Mouse (Mus musculus) megakaryocyte, adult 5-6 weeks (primary cell): ENCODE results near the gene Ggnbp2. TPM values are rescaled to one million over a fixed set of nuclear protein-coding genes. Genes with fewer than 3 reads are reported as not detected.
A peak's percentile ranks its signal among the peaks of the same experiment; 100 is the strongest.
"Not testable (repeated sequence)": the region's sequence is repeated elsewhere in the genome, so short reads cannot be mapped to it uniquely, and the experiment has no call there.

ENCODE experiments used
- ATAC-seq: 2 replicates; pipeline ENCODE4 v1.8.0; 2016; ENCODE audit warnings: mild to moderate bottlenecking, inconsistent platforms; ENCODE audit not compliant: poor library complexity, severe bottlenecking
- total RNA-seq, 2 experiments: library from RNA; stranded (forward) in 1 of 2; stranded (reverse) in 1 of 2; fragments of 153-499, 151-499 nt in 1 of 2; fragments of 221-1000, 200-1000 nt in 1 of 2; gene quantifications; 2 replicates each; pipeline versions ENCODE4 v1.2.3 to v1.2.4; 2015 to 2017

Ggnbp2 gene
- total RNA-seq, 2 experiments from 2014 or later, result 129 to 164 TPM

DNA sequence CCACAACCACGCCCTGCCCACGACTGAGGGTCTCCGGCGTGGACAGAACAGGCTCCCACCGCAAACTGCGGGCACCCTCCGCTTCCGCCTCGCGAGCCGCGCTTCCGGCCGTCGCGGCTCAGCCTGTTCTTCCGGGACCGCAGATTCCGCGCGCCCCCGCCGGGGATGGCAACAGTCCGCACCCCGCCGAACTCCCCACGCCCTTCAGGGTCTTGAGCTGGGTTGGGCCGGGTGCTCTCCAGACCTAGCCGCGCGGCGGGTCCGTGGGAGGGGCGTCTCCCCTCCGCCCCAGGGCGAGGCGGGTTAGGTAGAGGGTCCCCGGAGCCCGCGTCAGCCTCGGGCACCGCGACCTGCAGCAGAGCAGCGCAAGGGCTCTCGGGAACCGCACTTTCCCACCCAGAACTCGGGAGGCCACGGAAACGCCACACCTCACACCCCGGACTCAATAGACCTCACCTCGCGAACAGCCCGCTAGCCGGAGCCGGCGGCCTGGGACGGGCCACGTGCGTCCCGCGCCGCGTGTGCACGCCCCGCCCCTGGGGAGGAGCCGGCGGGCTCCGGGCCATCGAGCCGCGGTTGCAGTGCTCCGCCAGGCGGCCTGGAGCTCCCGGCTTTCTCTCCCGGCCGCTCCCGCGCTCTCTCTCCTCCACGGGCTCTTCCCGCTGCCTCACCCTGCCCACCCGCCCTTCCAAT lies 9.3 kb upstream of the Ggnbp2 start, which contains the start of the genes Myo19 and Pigw:
Gene Myo19 (plus strand): TSS at position 377 of the 693 bp plus-strand sequence.
Gene Pigw (minus strand): TSS at position 514 of the 693 bp plus-strand sequence.
- ATAC-seq, result peak; percentile 93

DNA sequence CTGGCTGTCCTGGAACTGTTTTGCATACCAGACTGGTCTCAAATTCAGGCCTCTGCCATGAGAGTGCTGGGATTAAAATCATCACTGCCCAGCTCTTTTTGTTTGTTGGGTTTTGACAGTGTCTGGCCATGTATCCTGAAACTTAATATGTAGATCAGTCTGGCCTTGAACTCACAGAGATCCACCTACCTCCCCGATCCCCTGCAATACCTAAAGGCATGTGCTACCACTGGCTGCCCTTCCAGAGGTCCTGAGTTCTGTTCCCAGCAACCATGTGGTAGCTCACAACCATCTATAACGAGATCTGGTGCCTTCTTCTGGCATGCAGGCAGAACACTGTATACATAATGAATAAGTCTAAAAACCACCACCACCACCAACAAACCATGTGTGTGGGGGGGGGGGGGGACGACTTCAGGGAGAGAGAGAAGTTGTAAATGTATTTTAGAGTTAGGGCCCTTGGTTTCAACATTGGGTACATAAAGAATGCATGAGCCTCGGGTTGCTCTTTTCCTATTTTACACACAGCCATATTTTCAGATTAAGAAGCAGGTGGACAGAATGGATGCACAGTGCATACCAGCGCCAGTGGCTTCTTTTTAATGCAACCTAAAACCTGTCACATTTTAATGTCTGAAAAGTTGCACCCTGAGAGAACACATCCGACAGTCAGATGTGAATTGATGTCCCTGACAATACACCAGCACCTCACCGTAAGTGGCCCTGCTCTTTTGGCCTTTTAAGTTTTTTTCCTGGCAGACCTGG lies 8.6 kb upstream of the Ggnbp2 start:
- no peak for ATAC-seq

DNA sequence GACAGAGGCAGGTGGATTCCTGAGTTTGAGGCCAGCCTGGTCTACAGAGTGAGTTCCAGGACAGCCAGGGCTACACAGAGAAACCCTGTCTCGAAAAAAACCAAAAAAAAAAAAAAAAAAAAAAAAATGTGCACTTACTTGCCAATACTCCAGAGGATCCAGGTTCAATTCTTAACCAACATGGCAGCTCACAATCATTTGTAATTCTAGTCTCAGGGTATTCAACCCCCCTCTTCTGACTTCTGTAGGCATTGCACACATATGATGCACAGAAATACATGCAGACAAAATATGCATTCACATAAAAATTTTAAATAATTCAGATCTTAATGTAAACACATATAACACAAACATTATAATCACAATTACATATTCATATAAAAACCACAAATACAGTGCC lies 5.4 kb upstream of the Ggnbp2 start:
- ATAC-seq, result not testable (repeated sequence)

DNA sequence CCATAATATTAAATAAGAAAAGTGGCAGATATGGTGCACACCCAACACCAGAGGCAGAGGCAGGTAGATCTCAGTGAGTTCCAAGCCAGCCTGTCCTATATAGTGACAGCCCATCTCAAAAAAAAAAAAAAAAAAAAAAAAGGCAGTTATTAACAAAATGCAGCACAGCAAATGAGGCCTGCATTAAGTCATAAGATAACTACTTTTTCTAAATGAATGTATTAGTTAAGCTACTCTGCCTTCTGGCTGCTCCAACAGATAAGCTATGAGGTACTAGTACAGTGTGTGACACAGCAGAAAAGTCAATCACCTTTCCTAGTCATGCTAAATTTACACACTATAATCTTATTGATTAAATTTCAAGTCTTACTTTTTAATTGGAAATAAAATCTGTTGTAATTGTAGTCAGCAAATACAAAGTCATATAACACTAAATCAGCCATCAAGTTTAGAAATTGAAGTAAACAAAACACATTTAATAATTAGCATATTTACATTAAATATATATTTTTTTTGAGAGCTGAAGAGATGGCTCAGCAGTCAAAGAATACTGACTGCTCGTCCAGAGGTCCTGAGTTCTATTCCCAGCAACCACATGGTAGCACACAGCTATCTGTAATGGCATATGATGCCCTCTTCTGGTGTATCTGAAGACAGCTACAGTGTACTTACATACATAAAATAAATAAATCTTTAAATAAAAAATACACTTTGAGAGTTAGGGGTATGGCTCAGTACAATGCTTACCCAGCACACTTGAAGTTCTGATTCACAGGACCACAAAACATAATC lies 2.6 kb upstream of the Ggnbp2 start:
- no peak for ATAC-seq

DNA sequence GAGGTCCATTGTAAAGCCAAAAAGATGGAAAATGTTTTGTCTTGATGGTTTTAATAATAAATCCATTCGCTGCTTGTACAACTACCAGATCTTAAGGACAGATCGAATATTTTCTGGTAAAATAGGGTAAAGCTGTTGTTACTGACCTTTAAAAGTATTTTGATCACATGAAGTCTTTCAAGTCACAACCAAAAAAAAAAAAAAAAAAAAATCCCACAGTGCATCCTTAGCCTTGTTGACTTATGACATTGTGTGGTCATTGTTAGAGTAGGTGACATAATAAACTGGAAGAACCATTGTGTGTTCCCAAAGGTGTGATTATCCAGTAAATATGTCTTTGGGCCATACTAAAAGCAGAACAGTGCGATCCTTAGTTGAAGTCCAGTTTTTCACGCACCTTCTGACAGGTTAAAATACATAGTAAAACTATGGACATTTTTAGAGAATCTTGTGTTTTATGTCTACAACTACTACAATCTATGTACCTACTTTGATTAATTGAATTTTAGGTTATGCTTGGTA lies 992 bp upstream of the Ggnbp2 start:
- ATAC-seq, result no peak

DNA sequence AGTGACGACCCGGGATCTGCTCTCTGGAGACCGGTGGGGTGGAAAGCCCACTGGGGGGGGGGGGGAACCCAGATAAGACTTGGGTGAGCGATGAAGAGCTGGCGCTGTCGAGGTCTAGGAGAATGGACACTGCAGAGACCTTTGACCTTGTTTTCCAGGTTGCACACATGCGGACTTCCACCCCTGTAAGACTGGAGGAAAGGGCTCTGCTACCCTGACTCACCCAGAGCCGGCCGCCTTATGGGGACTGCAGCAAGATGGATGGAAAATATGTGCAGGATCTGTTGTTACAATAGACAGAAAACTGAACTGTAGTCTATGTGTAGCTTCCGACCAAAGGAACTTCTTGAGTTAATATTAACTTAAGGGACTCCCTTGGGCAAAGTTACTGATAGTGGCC lies 429 bp upstream of the Ggnbp2 start:
- no peak for ATAC-seq

DNA sequence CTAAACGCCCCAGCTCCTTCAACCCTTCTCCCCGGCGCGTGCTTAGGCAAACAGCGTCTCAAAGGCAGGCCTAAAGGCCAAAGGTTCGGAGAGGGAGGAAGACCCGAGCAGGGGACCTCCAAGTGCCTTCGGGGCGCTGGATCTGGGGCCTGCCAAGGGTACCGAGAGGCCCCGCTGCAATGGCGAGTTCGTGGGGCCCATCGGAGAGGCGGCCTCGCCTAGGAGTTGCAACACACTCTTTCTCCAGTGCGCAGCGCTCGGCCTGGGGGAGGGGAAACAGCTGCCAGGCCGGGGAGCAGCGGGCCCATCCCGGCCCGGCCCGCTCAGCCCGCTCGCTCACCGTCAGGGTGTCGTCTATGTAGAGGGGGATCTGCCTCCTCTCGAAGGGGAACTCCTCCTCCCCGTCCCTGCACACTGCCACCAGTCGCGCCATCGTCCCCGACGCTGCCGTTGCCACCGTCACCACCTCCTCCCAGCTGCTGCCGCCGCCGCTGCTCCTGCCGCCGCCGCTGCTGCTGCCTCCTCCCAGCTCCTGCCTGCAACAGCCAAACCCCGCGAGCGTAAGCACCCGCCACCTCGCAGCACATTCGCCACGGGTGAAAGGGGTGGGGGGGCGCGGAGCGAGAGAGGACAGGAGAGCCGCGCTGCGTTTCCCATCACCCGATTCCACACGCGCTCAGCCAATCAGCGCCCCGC lies 932 bp downstream of the Ggnbp2 start:
- peak; percentile 70 for ATAC-seq

DNA sequence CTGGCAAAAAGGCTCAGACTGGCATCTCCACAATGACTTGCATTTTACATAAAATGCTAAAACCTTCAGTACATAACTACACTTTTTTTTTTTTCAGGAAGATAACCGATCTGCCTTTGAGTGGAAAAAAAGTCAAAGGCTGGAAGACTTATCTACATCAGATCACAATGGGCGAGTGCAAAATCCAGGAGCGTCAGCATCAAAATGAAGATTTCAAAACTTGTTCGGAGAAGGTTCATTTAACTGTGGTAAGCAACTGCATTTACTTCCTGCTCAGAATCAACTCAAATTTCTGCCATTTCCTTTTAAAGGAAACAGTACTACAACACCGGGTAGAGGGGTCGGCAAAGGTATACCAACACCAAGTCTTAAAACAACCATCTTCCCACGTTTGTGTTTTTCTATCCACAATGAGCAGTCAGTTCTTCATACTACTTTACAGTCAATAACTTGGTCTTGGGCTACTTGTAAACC lies 1.8 kb downstream of the Ggnbp2 start:
- ATAC-seq, result no peak

DNA sequence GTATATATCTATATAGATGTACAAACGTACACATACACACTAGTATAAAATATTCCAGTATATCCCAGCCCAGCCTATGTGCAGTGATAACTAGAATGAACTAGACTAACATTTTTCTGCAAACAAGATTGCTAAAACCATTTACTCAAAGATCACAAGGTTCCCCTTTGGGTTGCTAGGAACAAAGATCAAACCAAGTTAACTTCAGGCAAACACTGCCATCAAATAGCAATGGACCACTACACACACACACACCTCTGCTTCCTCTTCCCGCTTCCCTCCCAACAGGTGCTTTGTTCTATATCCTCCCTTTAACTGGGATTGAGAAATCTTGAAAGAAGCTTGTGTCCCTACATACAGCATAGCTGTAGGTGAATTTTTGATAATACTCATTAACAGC lies 3.0 kb downstream of the Ggnbp2 start:
- no peak for ATAC-seq

DNA sequence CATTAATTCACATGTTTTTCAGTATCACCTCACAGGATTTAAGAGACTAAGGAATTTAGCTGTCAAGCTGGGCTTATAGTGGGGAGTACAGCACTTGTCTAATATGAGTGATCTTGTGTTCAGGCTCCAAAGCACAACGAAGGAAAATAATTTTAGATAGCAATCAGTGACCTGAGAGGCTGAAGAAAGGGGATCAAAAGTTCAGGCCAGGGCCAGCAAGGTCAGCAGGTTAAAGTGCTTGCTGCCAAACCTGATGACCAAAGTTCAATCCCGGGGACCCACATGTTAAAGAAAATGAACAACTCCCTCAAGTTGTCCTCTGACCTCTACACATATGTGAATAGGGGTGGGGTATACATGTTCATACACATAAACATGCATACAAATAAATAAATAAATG lies 5.3 kb downstream of the Ggnbp2 start:
- ATAC-seq, result no peak

DNA sequence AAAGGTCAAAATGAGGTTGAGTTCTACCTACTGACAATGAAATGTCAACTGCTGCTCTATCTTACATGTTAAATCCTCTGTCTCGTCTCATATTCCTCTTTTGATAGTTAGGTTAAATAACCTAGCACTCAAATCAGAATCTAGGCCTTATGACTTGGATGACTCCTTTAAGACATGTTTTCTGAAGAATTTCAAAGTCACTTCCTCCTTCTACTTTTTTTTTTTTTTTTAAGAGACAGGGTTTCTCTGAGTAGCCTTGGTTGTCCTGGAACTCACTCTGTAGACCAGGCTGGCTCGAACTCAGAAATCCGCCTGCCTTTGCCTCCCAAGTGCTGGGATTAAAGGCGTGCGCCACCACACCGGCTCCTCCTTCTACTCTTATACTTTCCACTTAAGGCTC lies 15.3 kb downstream of the Ggnbp2 start:
- ATAC-seq, result no peak

DNA sequence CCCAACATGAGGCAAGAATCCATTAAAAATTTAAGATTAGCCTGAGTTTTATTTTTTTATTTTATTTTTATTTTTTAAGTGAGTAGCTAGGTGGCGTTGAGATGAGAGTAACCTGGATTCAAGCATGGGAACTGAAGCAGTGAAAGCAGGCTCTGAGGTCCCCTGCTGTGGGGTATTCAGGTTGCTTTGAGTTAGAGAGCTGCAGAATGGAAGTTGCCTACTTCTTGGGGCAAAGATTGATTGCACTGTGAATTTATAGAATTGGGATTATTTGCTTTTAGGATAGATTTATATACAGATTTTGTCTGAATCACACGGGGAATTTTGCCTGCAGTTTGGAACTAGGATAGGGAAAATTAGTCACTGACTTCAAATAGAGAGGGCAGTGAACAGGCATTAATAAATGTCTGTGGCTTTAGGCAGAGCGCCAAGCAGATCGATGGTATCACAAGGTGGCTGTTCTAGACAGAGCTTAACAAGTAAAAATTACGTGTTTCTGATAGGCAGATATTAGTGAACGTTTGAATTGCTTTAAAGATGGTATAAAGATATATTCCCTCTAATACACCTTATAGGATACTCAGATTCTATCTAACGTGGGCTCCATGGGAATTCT lies 23.0 kb downstream of the Ggnbp2 start:
- ATAC-seq, result no peak

DNA sequence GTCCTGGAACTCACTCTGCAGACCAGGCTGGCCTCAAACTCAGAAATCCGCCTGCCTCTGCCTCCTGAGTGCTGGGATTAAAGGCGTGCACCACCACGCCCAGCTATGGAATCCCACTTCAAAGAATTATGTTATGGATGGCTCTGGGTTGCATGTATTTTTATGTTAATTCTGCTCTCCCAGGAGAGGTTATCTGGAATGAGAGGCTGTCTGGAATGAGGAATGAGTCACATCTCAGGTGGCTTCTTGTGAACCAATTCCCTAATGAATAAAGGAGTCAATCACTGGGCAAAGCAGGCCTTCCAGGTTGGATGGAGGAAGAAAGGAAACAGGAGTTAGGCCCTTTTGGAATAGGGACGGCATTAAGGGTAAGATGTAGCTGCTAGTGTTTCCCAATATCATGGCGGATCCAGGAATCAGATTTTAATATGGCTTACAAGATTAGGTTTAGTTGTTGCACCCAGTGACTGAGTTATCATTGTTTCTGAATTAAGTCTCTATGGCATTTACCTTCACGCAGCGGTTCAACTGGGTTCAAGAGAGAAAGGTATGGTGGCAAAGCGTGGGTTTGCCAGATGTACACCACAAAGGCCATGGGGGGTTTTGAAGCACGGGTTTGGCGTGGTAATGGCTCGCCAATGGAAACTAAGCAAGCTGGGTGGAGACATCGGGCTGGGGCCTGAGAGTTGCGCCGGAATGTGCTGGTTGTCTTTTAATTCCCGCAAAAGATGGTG lies 23.7 kb downstream of the Ggnbp2 start:
- no peak for ATAC-seq

DNA sequence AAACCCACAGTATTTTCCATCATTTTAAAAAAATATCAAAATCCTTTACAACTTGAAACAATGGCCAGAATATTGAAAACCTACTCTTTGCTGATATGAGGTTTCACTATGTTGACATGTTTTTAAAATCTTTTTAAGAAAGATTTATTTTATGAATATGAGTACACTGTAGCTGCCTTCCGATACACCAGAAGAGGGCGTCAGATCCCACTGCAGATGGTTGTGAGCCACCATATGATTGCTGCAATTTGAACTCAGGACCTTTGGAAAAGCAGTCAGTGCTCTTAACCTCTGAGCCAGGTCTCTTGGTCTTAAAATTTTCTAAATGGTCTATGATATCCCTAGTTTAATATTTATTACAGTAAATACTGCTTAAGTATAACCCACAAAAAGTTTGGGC lies 31.3 kb downstream of the Ggnbp2 start:
- ATAC-seq, result no peak

DNA sequence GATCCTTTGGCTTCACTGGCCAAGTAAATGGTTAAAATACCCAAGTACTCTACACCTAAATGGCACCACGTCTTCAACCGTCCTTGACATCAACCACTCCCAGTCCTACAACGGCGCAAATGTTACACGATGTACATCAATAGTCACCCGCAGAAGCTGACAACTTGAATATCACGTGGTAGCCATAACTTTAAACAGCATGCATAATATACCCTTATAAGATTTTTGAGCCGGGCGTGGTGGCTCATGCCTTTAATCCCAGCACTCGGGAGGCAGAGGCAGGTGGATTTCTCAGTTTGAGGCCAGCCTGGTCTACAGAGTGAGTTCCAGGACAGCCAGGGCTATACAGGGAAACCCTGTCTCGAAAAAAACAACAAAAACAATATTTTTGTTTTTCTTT lies 41.1 kb downstream of the Ggnbp2 start:
- ATAC-seq, result not testable (repeated sequence)

DNA sequence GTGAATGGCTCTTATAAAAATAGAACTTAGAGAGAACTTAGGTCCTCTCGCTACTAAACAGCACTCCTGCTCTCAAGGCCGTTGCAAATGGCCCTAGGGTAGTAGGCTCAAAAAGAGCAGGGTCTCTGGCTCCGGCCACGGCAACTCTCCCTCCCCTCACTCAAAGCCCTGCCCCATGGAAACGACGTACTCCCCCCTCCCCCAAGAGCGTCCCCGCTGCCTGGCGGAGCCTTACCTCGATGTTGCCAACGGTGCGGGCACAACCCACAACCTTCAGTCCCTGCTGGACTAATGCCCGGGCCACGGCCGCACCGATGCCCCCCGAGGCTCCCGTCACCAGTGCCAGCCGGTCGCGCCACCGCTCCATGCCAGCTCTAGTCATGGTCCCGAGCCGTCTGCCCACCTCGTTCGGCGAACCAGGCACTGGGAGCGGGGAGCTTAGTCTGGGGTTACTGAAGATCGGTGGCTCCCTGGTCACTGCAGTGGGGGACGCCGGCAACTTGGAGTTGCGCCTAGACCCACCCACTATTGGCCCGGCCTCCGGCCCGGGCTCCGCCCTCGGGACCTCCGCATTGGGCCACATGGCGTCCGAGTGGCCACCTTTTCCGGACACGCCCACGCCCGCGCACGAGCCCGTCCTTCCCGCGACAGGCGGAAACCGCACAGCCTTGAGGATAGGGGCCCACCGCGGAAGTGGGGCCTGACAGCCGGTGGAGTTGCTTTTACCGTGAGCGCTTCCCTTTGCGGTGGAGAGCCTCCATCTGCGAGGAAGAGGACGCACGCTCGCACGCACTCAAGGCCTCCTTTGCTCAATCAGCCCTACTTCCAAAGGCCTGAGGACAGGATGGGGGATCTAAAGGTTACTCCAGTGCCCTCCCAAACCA lies 41.9 kb downstream of the Ggnbp2 start, which contains the start of gene Dhrs11:
Gene Dhrs11 (minus strand): TSS at position 479 of the 884 bp plus-strand sequence.
- ATAC-seq, result peak; percentile 94

DNA sequence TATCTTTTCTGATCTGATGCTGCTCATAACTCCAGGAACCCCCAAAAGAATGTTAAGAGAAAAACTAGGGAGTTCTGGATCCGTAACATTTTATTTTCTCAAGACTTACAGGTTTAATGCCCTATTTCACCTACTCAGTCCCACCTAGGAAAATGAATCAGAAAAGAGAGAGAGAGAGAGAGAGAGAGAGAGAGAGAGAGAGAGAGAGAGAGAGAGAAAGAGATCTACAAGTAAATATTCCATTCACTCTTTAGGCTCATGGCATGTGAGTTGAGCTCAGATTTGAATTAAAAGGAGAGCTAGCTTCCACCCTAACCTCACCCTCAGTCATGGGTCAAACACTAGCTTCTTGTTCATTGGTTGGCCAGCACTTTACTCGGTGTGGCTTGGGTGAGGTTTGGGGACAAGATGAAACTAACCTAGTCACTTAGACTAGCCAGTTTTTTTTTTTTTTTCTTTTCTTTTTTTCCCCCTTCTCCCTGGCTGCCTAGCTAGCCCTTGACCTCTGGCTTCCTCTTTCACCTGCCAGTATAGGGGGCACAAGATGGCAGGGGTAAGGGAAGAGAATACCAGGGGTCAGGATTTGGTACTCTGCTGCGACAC lies 42.6 kb downstream of the Ggnbp2 start:
- ATAC-seq, result no peak; the same call in 1 of the 2 replicates

DNA sequence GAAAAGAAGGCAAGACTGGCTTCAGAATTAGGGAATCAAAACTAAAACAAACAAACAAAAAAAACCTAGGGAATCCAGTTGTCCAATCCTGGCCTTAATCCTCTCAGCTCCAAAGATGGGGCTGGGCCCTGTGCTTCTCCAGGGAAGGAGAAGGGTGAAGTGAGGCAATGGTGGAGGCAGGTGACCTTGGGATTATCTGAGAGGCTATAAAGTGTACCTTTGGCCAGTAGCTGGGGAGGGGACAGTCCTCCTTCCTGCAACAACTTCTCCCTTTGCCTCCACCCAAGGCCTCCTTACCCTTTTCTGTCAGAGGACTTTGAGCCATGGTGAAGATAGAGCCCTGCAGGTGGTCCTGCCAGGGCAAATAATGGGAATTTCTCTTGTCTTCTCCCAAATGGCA lies 43.1 kb downstream of the Ggnbp2 start:
- no peak for ATAC-seq
